Mouse (Mus musculus) kidney, postnatal 36 days (tissue): ENCODE measurements around the gene Gm20736.
"Not testable (repeated sequence)": the region's sequence is repeated elsewhere in the genome, so short reads cannot be mapped to it uniquely, and the experiment has no call there.

ENCODE experiments used
- DNase-seq, 2 experiments: peaks; one replicate each; pipeline ENCODE4 v3.0.0; 2021 to 2022; ENCODE audit warnings: mixed read lengths in 2 of 2

Gm20736 gene

GRCm38 (mm10) chrY:65377390-65377789 is at the start of gene Gm20736:
Gene Gm20736 (plus strand): TSS chrY:65377690.
- DNase-seq = not testable (repeated sequence)
